Mouse (Mus musculus) layer of hippocampus, adult 9-10 months (tissue): ENCODE data around the gene Ncaph.
A peak's percentile ranks its signal among the peaks of the same experiment; 100 is the strongest.
"Not testable (repeated sequence)": the region's sequence is repeated elsewhere in the genome, so short reads cannot be mapped to it uniquely, and the experiment has no call there.

Experiments
- DNase-seq: peaks from one replicate; pipeline ENCODE4 v3.0.0; 2022; ENCODE audit warnings: low spot score

Ncaph gene

GRCm38 (mm10) chr2:127133621-127134461 lies at the start of gene Ncaph:
Gene Ncaph, minus strand, starts transcription at chr2:127133954.
- peak; percentile 65 for DNase-seq

- peak; percentile 84 for DNase-seq
Observed at GRCm38 (mm10) chr2:127182598-127183381, 49.0 kb upstream of the Ncaph start.

GRCm38 (mm10) chr2:127166261-127166660 lies 32.5 kb upstream of the Ncaph start:
- peak; percentile 40 for DNase-seq

GRCm38 (mm10) chr2:127165675-127166074 lies 31.9 kb upstream of the Ncaph start:
- no peak for DNase-seq

- DNase-seq = no peak
Observed at GRCm38 (mm10) chr2:127145699-127146098, 11.9 kb upstream of the Ncaph start.

- no peak for DNase-seq
Observed at GRCm38 (mm10) chr2:127143158-127144063, 9.7 kb upstream of the Ncaph start, which contains the start of gene Itpripl1. Gene Itpripl1, minus strand, starts transcription at chr2:127143442.

- DNase-seq = no peak
Observed at GRCm38 (mm10) chr2:127142577-127143157, 8.9 kb upstream of the Ncaph start.

GRCm38 (mm10) chr2:127142031-127142430 lies 8.3 kb upstream of the Ncaph start:
- DNase-seq = no peak

GRCm38 (mm10) chr2:127140011-127140410 lies 6.3 kb upstream of the Ncaph start:
- no peak for DNase-seq

- no peak for DNase-seq
Observed at GRCm38 (mm10) chr2:127139605-127140004, 5.9 kb upstream of the Ncaph start.

GRCm38 (mm10) chr2:127139094-127139493 lies 5.3 kb upstream of the Ncaph start:
- DNase-seq = no peak

GRCm38 (mm10) chr2:127138449-127138848 lies 4.7 kb upstream of the Ncaph start:
- DNase-seq = no peak

- DNase-seq = no peak
Observed at GRCm38 (mm10) chr2:127137838-127138420, 4.2 kb upstream of the Ncaph start.

GRCm38 (mm10) chr2:127136979-127137378 lies 3.2 kb upstream of the Ncaph start:
- DNase-seq = peak; percentile 10

- DNase-seq = not testable (repeated sequence)
Observed at GRCm38 (mm10) chr2:127135255-127135654, 1.5 kb upstream of the Ncaph start.

- DNase-seq = no peak
Observed at GRCm38 (mm10) chr2:127131353-127131752, 2.4 kb downstream of the Ncaph start.

- DNase-seq = no peak
Observed at GRCm38 (mm10) chr2:127128926-127129325, 4.8 kb downstream of the Ncaph start.

- DNase-seq = no peak
Observed at GRCm38 (mm10) chr2:127121591-127122235, 12.0 kb downstream of the Ncaph start.

- no peak for DNase-seq
Observed at GRCm38 (mm10) chr2:127108986-127109385, 24.8 kb downstream of the Ncaph start.

- DNase-seq = no peak
Observed at GRCm38 (mm10) chr2:127092000-127092399, 41.8 kb downstream of the Ncaph start.

- DNase-seq = not testable (repeated sequence)
Observed at GRCm38 (mm10) chr2:127090151-127090550, 43.6 kb downstream of the Ncaph start.
